8 mouse cellular contexts compared by ENCODE assay signal in genomic region chr12:16836188-16836587, GRCm38 (mm10). TPM values are rescaled to one million over a fixed set of nuclear protein-coding genes. Genes with fewer than 3 reads are reported as not detected.
A peak's percentile ranks its signal among the peaks of the same experiment; 100 is the strongest.
DNase-seq lines count a peak whose midpoint lies in the region; ATAC-seq and TF ChIP-seq lines count a peak whose summit lies in the region.

No protein-coding gene starts in this region.

- no peaks in the 10 kb centered on the region for H3K4me1 ChIP-seq in neural tube, embryonic 11.5 days (ENCODE audit: control insufficient read depth, insufficient read depth, low read length)
- H3K4me1 ChIP-seq in embryonic fibroblast, embryonic 13.5 days (ENCODE audit: control insufficient read depth, insufficient read depth, low read length), result peaks cover 5% of the 10 kb centered on the region; the same call in 1 of the 2 replicates
- H3K4me1 ChIP-seq in heart, postnatal 0 days (ENCODE audit: control insufficient read depth, insufficient read depth), result peaks cover 30% of the 10 kb centered on the region
- H3K4me1 ChIP-seq in midbrain, embryonic 10.5 days, result no peaks in the 10 kb centered on the region
- H3K4me1 ChIP-seq in neural tube, embryonic 15.5 days, result 0 out of 2 replicates have a peak, but pooled peaks cover 2% of the 10 kb centered on the region

- no peaks in the 10 kb centered on the region for H3K36me3 ChIP-seq in neural tube, embryonic 11.5 days (ENCODE audit: control insufficient read depth, insufficient read depth, low read length)
- H3K36me3 ChIP-seq in heart, postnatal 0 days (replicated peaks; ENCODE audit: control insufficient read depth, insufficient read depth, low read length), result no peaks in the 10 kb centered on the region
- no peaks in the 10 kb centered on the region for H3K36me3 ChIP-seq in midbrain, embryonic 10.5 days
- H3K36me3 ChIP-seq in neural tube, embryonic 15.5 days, result no peaks in the 10 kb centered on the region

- no peak for TF ChIP-seq CTCF in embryonic fibroblast, embryonic 13.5 days (IDR thresholded peaks at IDR 0.05; ENCODE audit: borderline replicate concordance, insufficient read depth, low read length)
- TF ChIP-seq CTCF in heart, postnatal 0 days (IDR thresholded peaks at IDR 0.05; ENCODE audit: low read depth), result peak; percentile 43; the same call in 1 of the 2 replicates

- TF ChIP-seq EP300 in heart, postnatal 0 days (IDR thresholded peaks at IDR 0.05; ENCODE audit: low read depth), result peak; percentile 56; the same call in 1 of the 2 replicates

- H3K4me3 ChIP-seq in neural tube, embryonic 11.5 days (ENCODE audit: low read depth, low read length), result no peak overlapping the region
- no peak overlapping the region for H3K4me3 ChIP-seq in embryonic fibroblast, embryonic 13.5 days (ENCODE audit: insufficient read depth, low read length)
- H3K4me3 ChIP-seq in heart, postnatal 0 days (ENCODE audit: low read depth, low read length), result peak overlapping the region; percentile 15; the same call in 1 of the 2 replicates
- H3K4me3 ChIP-seq in midbrain, embryonic 10.5 days, result no peak overlapping the region
- no peak overlapping the region for H3K4me3 ChIP-seq in neural tube, embryonic 15.5 days (replicated peaks)

- no peak overlapping the region for H3K4me2 ChIP-seq in neural tube, embryonic 11.5 days (ENCODE audit: low read depth)
- H3K4me2 ChIP-seq in heart, postnatal 0 days (ENCODE audit: low read depth, low read length), result peak overlapping the region; percentile 33
- no peak overlapping the region for H3K4me2 ChIP-seq in neural tube, embryonic 15.5 days

- no peak overlapping the region for H3K9ac ChIP-seq in neural tube, embryonic 11.5 days (ENCODE audit: low read length)
- H3K9ac ChIP-seq in heart, postnatal 0 days (replicated peaks; ENCODE audit: low read depth, low read length), result peak overlapping the region; percentile 9; the same call in 1 of the 2 replicates
- no peak overlapping the region for H3K9ac ChIP-seq in neural tube, embryonic 15.5 days (replicated peaks)

- H3K27ac ChIP-seq in neural tube, embryonic 11.5 days (ENCODE audit: low read depth, low read length), result no peak overlapping the region
- peak overlapping the region; percentile 81 for H3K27ac ChIP-seq in embryonic fibroblast, embryonic 13.5 days (ENCODE audit: insufficient read depth, low read length)
- peak overlapping the region; percentile 90 for H3K27ac ChIP-seq in heart, postnatal 0 days (ENCODE audit: low read depth)
- no peak overlapping the region for H3K27ac ChIP-seq in midbrain, embryonic 10.5 days (replicated peaks)
- no peak overlapping the region for H3K27ac ChIP-seq in neural tube, embryonic 15.5 days (replicated peaks)

- WGBS in neural tube, embryonic 11.5 days, result 64% methylated on average over 9 of the region's 9 CpGs
- WGBS in heart, postnatal 0 days, result 6% methylated on average over 9 of the region's 9 CpGs
- 80% methylated on average over 9 of the region's 9 CpGs for WGBS in midbrain, embryonic 10.5 days
- WGBS in neural tube, embryonic 15.5 days, result 64% methylated on average over 9 of the region's 9 CpGs

- no peak for ATAC-seq in neural tube, embryonic 11.5 days (ENCODE audit: insufficient read depth, low FRiP score, low TSS enrichment)
- ATAC-seq in heart, postnatal 0 days (ENCODE audit: insufficient read depth, low read depth), result peak; percentile 88
- no peak for ATAC-seq in neural tube, embryonic 15.5 days (ENCODE audit: low FRiP score)

- H3K27me3 ChIP-seq in neural tube, embryonic 11.5 days (ENCODE audit: control insufficient read depth, insufficient read depth, low read length), result no peaks in the 10 kb centered on the region
- H3K27me3 ChIP-seq in heart, postnatal 0 days (ENCODE audit: control insufficient read depth, insufficient read depth, low read length), result no peaks in the 10 kb centered on the region
- no peaks in the 10 kb centered on the region for H3K27me3 ChIP-seq in midbrain, embryonic 10.5 days (ENCODE audit: low read depth, poor library complexity, severe bottlenecking)
- H3K27me3 ChIP-seq in neural tube, embryonic 15.5 days (replicated peaks), result no peaks in the 10 kb centered on the region

- peak; percentile 8 for DNase-seq in neural tube, embryonic 11.5 days (ENCODE audit: low spot score)
- no peak for DNase-seq in neural tube, embryonic 10.5 days (ENCODE audit: extremely low spot score, low spot score)
- peak; percentile 94 for DNase-seq in heart, postnatal 0 days (ENCODE audit: low spot score)
- peak; percentile 59 to 65 for DNase-seq in layer of hippocampus, postnatal 36 days
- peak; percentile 77 to 91 for DNase-seq in right cerebral cortex, postnatal 36 days (ENCODE audit: low spot score in 2 of 2)
- no peak for DNase-seq in midbrain, embryonic 10.5 days (ENCODE audit: low spot score)

- H3K9me3 ChIP-seq in neural tube, embryonic 11.5 days (ENCODE audit: control insufficient read depth, low read length), result no peaks in the 10 kb centered on the region
- 0 out of 2 replicates have a peak, but pooled peaks cover 6% of the 10 kb centered on the region for H3K9me3 ChIP-seq in heart, postnatal 0 days (replicated peaks; ENCODE audit: control insufficient read depth, low read length)
- peaks cover 11% of the 10 kb centered on the region for H3K9me3 ChIP-seq in midbrain, embryonic 10.5 days (replicated peaks)
- H3K9me3 ChIP-seq in neural tube, embryonic 15.5 days (replicated peaks), result no peaks in the 10 kb centered on the region

- no peak for TF ChIP-seq POLR2A in embryonic fibroblast, embryonic 13.5 days (IDR thresholded peaks at IDR 0.05; ENCODE audit: low read depth, low read length)

RNA-seq across cellular contexts. Expression of gene E2f6, which starts 25.4 kb away (rescaled TPM):
- polyA plus RNA-seq in neural tube, embryonic 11.5 days (2014; fragmentation: Nextera tagmentation; extraction: Ambion mirVana), result 71.8 and 73.9 TPM in 2 replicates
- 46.5 and 56.5 TPM in 2 replicates for polyA plus RNA-seq in embryonic fibroblast, embryonic 13.5 days (2011; ENCODE audit: insufficient read length, low read depth, missing spikeins)
- total RNA-seq in heart, postnatal 0 days (2014; rRNA removed; ENCODE audit: low replicate concordance), result 32.2 and 50.4 TPM in 2 replicates
- polyA plus RNA-seq in heart, postnatal 0 days (2015; fragmentation: Nextera tagmentation; extraction: Ambion mirVana), result 34.1 and 35.4 TPM in 2 replicates
- total RNA-seq in layer of hippocampus, postnatal 36 days (2021), result 10 to 100 TPM; 32.2 to 33.8 TPM
- 72.8 and 73.0 TPM in 2 replicates for polyA plus RNA-seq in midbrain, embryonic 10.5 days (2016; fragmentation: Nextera tagmentation; extraction: Ambion mirVana)
- 26.3 and 31.2 TPM in 2 replicates for polyA plus RNA-seq in neural tube, embryonic 15.5 days (2015; fragmentation: Nextera tagmentation; extraction: Ambion mirVana)

RNA-seq across cellular contexts. Expression of gene Greb1, which starts 35.5 kb away (rescaled TPM):
- 6.6 and 10.0 TPM in 2 replicates for polyA plus RNA-seq in neural tube, embryonic 11.5 days (2014; fragmentation: Nextera tagmentation; extraction: Ambion mirVana)
- 0.62 and 0.84 TPM in 2 replicates for polyA plus RNA-seq in embryonic fibroblast, embryonic 13.5 days (2011; ENCODE audit: insufficient read length, low read depth, missing spikeins)
- 0.08 and 0.15 TPM in 2 replicates for total RNA-seq in heart, postnatal 0 days (2014; rRNA removed; ENCODE audit: low replicate concordance)
- polyA plus RNA-seq in heart, postnatal 0 days (2015; fragmentation: Nextera tagmentation; extraction: Ambion mirVana), result 0.11 and 0.12 TPM in 2 replicates
- under 1 TPM; 0.61 to 0.72 TPM for total RNA-seq in layer of hippocampus, postnatal 36 days (2021)
- 24.0 and 31.0 TPM in 2 replicates for polyA plus RNA-seq in midbrain, embryonic 10.5 days (2016; fragmentation: Nextera tagmentation; extraction: Ambion mirVana)
- polyA plus RNA-seq in neural tube, embryonic 15.5 days (2015; fragmentation: Nextera tagmentation; extraction: Ambion mirVana), result 0.67 and 1.9 TPM in 2 replicates

RNA-seq across cellular contexts. Expression of gene Rock2, which starts 58.5 kb away (rescaled TPM):
- 14.8 and 15.0 TPM in 2 replicates for polyA plus RNA-seq in neural tube, embryonic 11.5 days (2014; fragmentation: Nextera tagmentation; extraction: Ambion mirVana)
- polyA plus RNA-seq in embryonic fibroblast, embryonic 13.5 days (2011; ENCODE audit: insufficient read length, low read depth, missing spikeins), result 168 and 255 TPM in 2 replicates
- 49.2 and 50.6 TPM in 2 replicates for total RNA-seq in heart, postnatal 0 days (2014; rRNA removed; ENCODE audit: low replicate concordance)
- polyA plus RNA-seq in heart, postnatal 0 days (2015; fragmentation: Nextera tagmentation; extraction: Ambion mirVana), result 22.8 and 24.6 TPM in 2 replicates
- total RNA-seq in layer of hippocampus, postnatal 36 days (2021), result 100 to 1,000 TPM; 136 to 137 TPM
- 11.4 TPM in 2 replicates for polyA plus RNA-seq in midbrain, embryonic 10.5 days (2016; fragmentation: Nextera tagmentation; extraction: Ambion mirVana)
- 13.5 and 13.7 TPM in 2 replicates for polyA plus RNA-seq in neural tube, embryonic 15.5 days (2015; fragmentation: Nextera tagmentation; extraction: Ambion mirVana)

Comparison
In these comparisons a context has a peak if more than half of its experiments do, and no peak if none do; other contexts are left out.
1. DNase-seq: peak in neural tube, embryonic 11.5 days (single experiment), heart, postnatal 0 days (single experiment), layer of hippocampus, postnatal 36 days (2 of 2) and right cerebral cortex, postnatal 36 days (2 of 2); none in neural tube, embryonic 10.5 days (single experiment) and midbrain, embryonic 10.5 days (single experiment).
2. H3K27ac ChIP-seq: peak in embryonic fibroblast, embryonic 13.5 days (single experiment) and heart, postnatal 0 days (single experiment); none in neural tube, embryonic 11.5 days (single experiment), midbrain, embryonic 10.5 days (single experiment) and neural tube, embryonic 15.5 days (single experiment).